Mouse (Mus musculus): ENCODE measurements around the gene C1rb.
"Not testable (repeated sequence)": the region's sequence is repeated elsewhere in the genome, so short reads cannot be mapped to it uniquely, and the experiment has no call there.

DNA sequence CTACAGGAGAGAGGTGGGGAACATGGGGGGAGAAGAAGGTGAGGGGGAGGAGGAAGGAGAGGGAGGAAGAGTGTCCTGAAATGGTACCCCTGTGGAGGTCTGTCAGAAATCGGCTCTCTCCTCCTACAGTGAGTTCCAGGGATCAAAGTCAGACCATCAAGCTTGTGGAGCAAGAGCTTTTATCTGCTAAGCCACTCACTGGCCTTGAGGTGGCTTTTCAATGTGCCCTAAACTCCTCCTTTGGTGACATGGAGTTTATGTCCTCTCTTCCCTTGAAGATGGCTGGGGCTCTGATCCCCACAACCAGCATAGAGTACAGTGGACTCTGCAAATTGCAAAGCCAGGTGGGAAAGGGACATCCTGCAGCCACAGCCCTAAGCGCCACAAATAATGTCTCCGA lies 22.1 kb upstream of the C1rb start:
- not testable (repeated sequence) for TF ChIP-seq CTCF, EP300 (IDR thresholded peaks at IDR 0.05)

Data from lung, postnatal 0 days (tissue).